Mouse (Mus musculus): ENCODE results near the gene Wdr5. TPM values are rescaled to one million over a fixed set of nuclear protein-coding genes. Genes with fewer than 3 reads are reported as not detected.

Wdr5 gene
- polyA plus RNA-seq, 2 experiments: 51.6 to 66.0 TPM

GRCm38 (mm10) chr2:27556921-27557320 is 42.0 kb downstream of the Wdr5 start:
- Histone ChIP-seq H3K4me2 (replicated peaks; ENCODE audit: low read depth, low read length, severe bottlenecking) (no peak overlapping the region), H3K9ac (ENCODE audit: low read depth, low read length, severe bottlenecking) (no peak overlapping the region), H3K36me3 (ENCODE audit: control insufficient read depth, insufficient read depth, low read length) (no peaks in the 10 kb centered on the region), H3K27ac (replicated peaks; ENCODE audit: low read depth, low read length) (no peak overlapping the region), H3K4me3 (replicated peaks; ENCODE audit: low read length) (no peak overlapping the region), H3K9me3 (ENCODE audit: control insufficient read depth, low read length) (no peaks in the 10 kb centered on the region), H3K4me1 (ENCODE audit: control insufficient read depth, insufficient read depth, low read length) (peaks cover 10% of the 10 kb centered on the region; the same call in 1 of the 2 replicates), H3K27me3 (ENCODE audit: control insufficient read depth, insufficient read depth, low read length) (no peaks in the 10 kb centered on the region)
- ATAC-seq (ENCODE audit: low FRiP score, low read depth) (no peak), DNase-seq (ENCODE audit: low spot score) (no peak)
- no peak for TF ChIP-seq POLR2A (IDR thresholded peaks at IDR 0.05; ENCODE audit: borderline replicate concordance, extremely low read depth, insufficient read depth, insufficient read length)
- WGBS: 80% methylated on average over 6 of the region's 6 CpGs

- ATAC-seq (ENCODE audit: low FRiP score, low read depth) (no peak), DNase-seq (ENCODE audit: low spot score) (no peak)
- no peak for TF ChIP-seq POLR2A (IDR thresholded peaks at IDR 0.05; ENCODE audit: borderline replicate concordance, extremely low read depth, insufficient read depth, insufficient read length)
- 87% methylated on average over 7 of the region's 7 CpGs for whole genome bisulfite sequencing
- H3K9me3 ChIP-seq (ENCODE audit: control insufficient read depth, low read length): no peaks in the 10 kb centered on the region
- H3K4me2 ChIP-seq (replicated peaks; ENCODE audit: low read depth, low read length, severe bottlenecking): no peak overlapping the region
- 0 out of 2 replicates have a peak, but pooled peaks cover 4% of the 10 kb centered on the region for H3K4me1 ChIP-seq (ENCODE audit: control insufficient read depth, insufficient read depth, low read length)
- no peaks in the 10 kb centered on the region for H3K27me3 ChIP-seq (ENCODE audit: control insufficient read depth, insufficient read depth, low read length)
- H3K36me3 ChIP-seq (ENCODE audit: control insufficient read depth, insufficient read depth, low read length): no peaks in the 10 kb centered on the region
- H3K9ac ChIP-seq (ENCODE audit: low read depth, low read length, severe bottlenecking): no peak overlapping the region
- H3K27ac ChIP-seq (replicated peaks; ENCODE audit: low read depth, low read length): no peak overlapping the region
- no peak overlapping the region for H3K4me3 ChIP-seq (replicated peaks; ENCODE audit: low read length)
Observed at GRCm38 (mm10) chr2:27560708-27561123, 45.8 kb downstream of the Wdr5 start.

- Histone ChIP-seq H3K4me2 (replicated peaks; ENCODE audit: low read depth, low read length, severe bottlenecking) (no peak overlapping the region), H3K27ac (replicated peaks; ENCODE audit: low read depth, low read length) (no peak overlapping the region), H3K4me1 (ENCODE audit: control insufficient read depth, insufficient read depth, low read length) (0 out of 2 replicates have a peak, but pooled peaks cover 4% of the 10 kb centered on the region), H3K9ac (ENCODE audit: low read depth, low read length, severe bottlenecking) (no peak overlapping the region), H3K4me3 (replicated peaks; ENCODE audit: low read length) (no peak overlapping the region), H3K27me3 (ENCODE audit: control insufficient read depth, insufficient read depth, low read length) (no peaks in the 10 kb centered on the region), H3K9me3 (ENCODE audit: control insufficient read depth, low read length) (no peaks in the 10 kb centered on the region), H3K36me3 (ENCODE audit: control insufficient read depth, insufficient read depth, low read length) (no peaks in the 10 kb centered on the region)
- WGBS: 74% methylated on average over 1 of the region's 1 CpGs
- ATAC-seq (ENCODE audit: low FRiP score, low read depth) (no peak), DNase-seq (ENCODE audit: low spot score) (no peak)
- TF ChIP-seq POLR2A (IDR thresholded peaks at IDR 0.05; ENCODE audit: borderline replicate concordance, extremely low read depth, insufficient read depth, insufficient read length): no peak
Observed at GRCm38 (mm10) chr2:27561159-27561558, 46.2 kb downstream of the Wdr5 start.

- DNase-seq (ENCODE audit: low spot score) (no peak), ATAC-seq (ENCODE audit: low FRiP score, low read depth) (no peak)
- Histone ChIP-seq H3K4me3 (replicated peaks; ENCODE audit: low read length) (no peak overlapping the region), H3K4me1 (ENCODE audit: control insufficient read depth, insufficient read depth, low read length) (0 out of 2 replicates have a peak, but pooled peaks cover 4% of the 10 kb centered on the region), H3K9ac (ENCODE audit: low read depth, low read length, severe bottlenecking) (no peak overlapping the region), H3K9me3 (ENCODE audit: control insufficient read depth, low read length) (no peaks in the 10 kb centered on the region), H3K27me3 (ENCODE audit: control insufficient read depth, insufficient read depth, low read length) (no peaks in the 10 kb centered on the region), H3K27ac (replicated peaks; ENCODE audit: low read depth, low read length) (no peak overlapping the region), H3K36me3 (ENCODE audit: control insufficient read depth, insufficient read depth, low read length) (no peaks in the 10 kb centered on the region), H3K4me2 (replicated peaks; ENCODE audit: low read depth, low read length, severe bottlenecking) (no peak overlapping the region)
- WGBS: 82% methylated on average over 3 of the region's 3 CpGs
- TF ChIP-seq POLR2A (IDR thresholded peaks at IDR 0.05; ENCODE audit: borderline replicate concordance, extremely low read depth, insufficient read depth, insufficient read length): no peak
Observed at GRCm38 (mm10) chr2:27561829-27562228, 46.9 kb downstream of the Wdr5 start.

GRCm38 (mm10) chr2:27563641-27564148 is 48.7 kb downstream of the Wdr5 start:
- H3K36me3 ChIP-seq (ENCODE audit: control insufficient read depth, insufficient read depth, low read length): no peaks in the 10 kb centered on the region
- 71% methylated on average over 9 of the region's 9 CpGs for WGBS
- H3K27me3 ChIP-seq (ENCODE audit: control insufficient read depth, insufficient read depth, low read length): no peaks in the 10 kb centered on the region
- no peak overlapping the region for H3K4me2 ChIP-seq (replicated peaks; ENCODE audit: low read depth, low read length, severe bottlenecking)
- no peak for DNase-seq (ENCODE audit: low spot score)
- no peak overlapping the region for H3K9ac ChIP-seq (ENCODE audit: low read depth, low read length, severe bottlenecking)
- no peaks in the 10 kb centered on the region for H3K9me3 ChIP-seq (ENCODE audit: control insufficient read depth, low read length)
- ATAC-seq (ENCODE audit: low FRiP score, low read depth): no peak
- no peak overlapping the region for H3K27ac ChIP-seq (replicated peaks; ENCODE audit: low read depth, low read length)
- H3K4me1 ChIP-seq (ENCODE audit: control insufficient read depth, insufficient read depth, low read length): 0 out of 2 replicates have a peak, but pooled peaks cover 3% of the 10 kb centered on the region
- TF ChIP-seq POLR2A (IDR thresholded peaks at IDR 0.05; ENCODE audit: borderline replicate concordance, extremely low read depth, insufficient read depth, insufficient read length): no peak
- H3K4me3 ChIP-seq (replicated peaks; ENCODE audit: low read length): no peak overlapping the region
